Mouse (Mus musculus) kidney, embryonic 16.5 days (tissue): Measurements from ENCODE around the gene Sipa1l3. TPM values are rescaled to one million over a fixed set of nuclear protein-coding genes. Genes with fewer than 3 reads are reported as not detected.
A peak's percentile ranks its signal among the peaks of the same experiment; 100 is the strongest.

Source experiments
- ATAC-seq: fragments of 200-750 bp; cut with Nextera tagmentation; 2 replicates; pipeline ENCODE4 v1.8.0; 2017; ENCODE audit warnings: moderate TSS enrichment; ENCODE audit not compliant: low FRiP score, low TSS enrichment
- H3K27ac ChIP-seq: fragments of 300-500 bp; sonication (generic); 2 replicates; pipeline ENCODE4 v1.5.1; 2014; ENCODE audit warnings: low read length
- H3K27me3 ChIP-seq: fragments of 300-500 bp; sonication (generic); 2 replicates; pipeline ENCODE4 v1.6.1; 2014; ENCODE audit warnings: low read length, control low read depth, mixed read lengths; ENCODE audit not compliant: insufficient read depth
- H3K36me3 ChIP-seq: fragments of 300-500 bp; sonication (generic); 2 replicates; pipeline ENCODE4 v1.6.1; 2014; ENCODE audit warnings: low read length, control low read depth, mixed read lengths; ENCODE audit not compliant: insufficient read depth
- H3K4me1 ChIP-seq: fragments of 300-500 bp; sonication (generic); 2 replicates; pipeline ENCODE4 v1.6.1; 2014; ENCODE audit warnings: low read length, control low read depth, mixed read lengths; ENCODE audit not compliant: insufficient read depth
- H3K4me2 ChIP-seq: fragments of 300-500 bp; sonication (generic); replicated peaks from 2 replicates; pipeline ENCODE4 v1.6.1; 2014; ENCODE audit warnings: low read depth, low read length
- H3K4me3 ChIP-seq: fragments of 300-500 bp; sonication (generic); 2 replicates; pipeline ENCODE4 v1.5.1; 2014; ENCODE audit warnings: mild to moderate bottlenecking, low read length
- H3K9ac ChIP-seq: fragments of 300-500 bp; sonication (generic); replicated peaks from 2 replicates; pipeline ENCODE4 v1.6.1; 2014; ENCODE audit warnings: low read length
- H3K9me3 ChIP-seq: fragments of 300-500 bp; sonication (generic); 2 replicates; pipeline ENCODE4 v1.6.1; 2016; ENCODE audit warnings: low read length, control low read depth
- WGBS: fragments of 180-500 bp; shearing (Covaris S2); extraction: QIAGEN DNeasy Blood & Tissue Kit; methylation state at CpG from one replicate; pipeline ENCODE4 v1.1.7; 2014; 5-methylcytosine and 5-hydroxymethylcytosine counted together
- polyA plus RNA-seq: library from polyadenylated mRNA; unstranded; fragments of >200 nt; fragmentation: Nextera tagmentation; extraction: Ambion mirVana; gene quantifications from 2 replicates; pipeline ENCODE4 v1.2.1, GENCODE M21; 2015

The Sipa1l3 gene
- polyA plus RNA-seq, 1 experiment from 2014 or later, result 15.8 TPM

- Histone ChIP-seq H3K4me3 (no peak overlapping the region), H3K4me2 (no peak overlapping the region), H3K27ac (no peak overlapping the region), H3K4me1 (peaks cover 33% of the 10 kb centered on the region), H3K36me3 (no peaks in the 10 kb centered on the region), H3K27me3 (peaks cover 26% of the 10 kb centered on the region), H3K9me3 (no peaks in the 10 kb centered on the region), H3K9ac (no peak overlapping the region)
- ATAC-seq, result no peak
- WGBS, result 17% methylated on average over 9 of the region's 9 CpGs
These were observed 205.4 kb downstream of the Sipa1l3 start for GRCm38 (mm10) chr7:29313051-29313450.

GRCm38 (mm10) chr7:29309749-29310148 lies 208.7 kb downstream of the Sipa1l3 start:
- Histone ChIP-seq H3K9ac (peak overlapping the region; percentile 62), H3K4me1 (peaks cover 29% of the 10 kb centered on the region), H3K27ac (no peak overlapping the region)

GRCm38 (mm10) chr7:29309221-29309721 lies 209.2 kb downstream of the Sipa1l3 start:
- peak overlapping the region; percentile 75 for H3K4me2 ChIP-seq
- H3K4me1 ChIP-seq, result peaks cover 34% of the 10 kb centered on the region
- ATAC-seq, result no peak
- no peak overlapping the region for H3K27ac ChIP-seq
- no peaks in the 10 kb centered on the region for H3K36me3 ChIP-seq
- H3K4me3 ChIP-seq, result peak overlapping the region; percentile 50
- no peaks in the 10 kb centered on the region for H3K9me3 ChIP-seq
- peaks cover 49% of the 10 kb centered on the region for H3K27me3 ChIP-seq
- WGBS, result under 1% methylated on average over 36 of the region's 36 CpGs
- peak overlapping the region; percentile 62 for H3K9ac ChIP-seq

More at GRCm38 (mm10) chr7:29309749-29310148, 208.7 kb downstream of the Sipa1l3 start:
- Histone ChIP-seq H3K9me3 (no peaks in the 10 kb centered on the region), H3K4me3 (peak overlapping the region; percentile 50), H3K4me2 (peak overlapping the region; percentile 75), H3K27me3 (peaks cover 44% of the 10 kb centered on the region), H3K36me3 (no peaks in the 10 kb centered on the region)
- no peak for ATAC-seq
- WGBS, result 3% methylated on average over 5 of the region's 5 CpGs

GRCm38 (mm10) chr7:29307350-29308104 lies 210.9 kb downstream of the Sipa1l3 start:
- Histone ChIP-seq H3K9ac (peak overlapping the region; percentile 66), H3K4me2 (peak overlapping the region; percentile 97), H3K4me3 (peak overlapping the region; percentile 76), H3K27me3 (peaks cover 57% of the 10 kb centered on the region), H3K4me1 (peaks cover 42% of the 10 kb centered on the region), H3K36me3 (no peaks in the 10 kb centered on the region), H3K9me3 (no peaks in the 10 kb centered on the region), H3K27ac (no peak overlapping the region)
- 2% methylated on average over 42 of the region's 42 CpGs for WGBS
- ATAC-seq, result peak; percentile 86

- Histone ChIP-seq H3K4me3 (no peak overlapping the region), H3K36me3 (no peaks in the 10 kb centered on the region), H3K27me3 (peaks cover 57% of the 10 kb centered on the region), H3K4me1 (peaks cover 42% of the 10 kb centered on the region), H3K4me2 (no peak overlapping the region), H3K9ac (no peak overlapping the region), H3K9me3 (no peaks in the 10 kb centered on the region), H3K27ac (no peak overlapping the region)
- no peak for ATAC-seq
- 32% methylated on average over 7 of the region's 7 CpGs for WGBS
These were observed 211.8 kb downstream of the Sipa1l3 start for GRCm38 (mm10) chr7:29306619-29307018.

GRCm38 (mm10) chr7:29306108-29306507 lies 212.3 kb downstream of the Sipa1l3 start:
- 50% methylated on average over 7 of the region's 7 CpGs for WGBS
- Histone ChIP-seq H3K9me3 (no peaks in the 10 kb centered on the region), H3K27ac (no peak overlapping the region), H3K27me3 (peaks cover 57% of the 10 kb centered on the region), H3K4me2 (no peak overlapping the region), H3K9ac (no peak overlapping the region), H3K36me3 (no peaks in the 10 kb centered on the region), H3K4me3 (no peak overlapping the region), H3K4me1 (peaks cover 42% of the 10 kb centered on the region)
- ATAC-seq, result no peak

DNA sequence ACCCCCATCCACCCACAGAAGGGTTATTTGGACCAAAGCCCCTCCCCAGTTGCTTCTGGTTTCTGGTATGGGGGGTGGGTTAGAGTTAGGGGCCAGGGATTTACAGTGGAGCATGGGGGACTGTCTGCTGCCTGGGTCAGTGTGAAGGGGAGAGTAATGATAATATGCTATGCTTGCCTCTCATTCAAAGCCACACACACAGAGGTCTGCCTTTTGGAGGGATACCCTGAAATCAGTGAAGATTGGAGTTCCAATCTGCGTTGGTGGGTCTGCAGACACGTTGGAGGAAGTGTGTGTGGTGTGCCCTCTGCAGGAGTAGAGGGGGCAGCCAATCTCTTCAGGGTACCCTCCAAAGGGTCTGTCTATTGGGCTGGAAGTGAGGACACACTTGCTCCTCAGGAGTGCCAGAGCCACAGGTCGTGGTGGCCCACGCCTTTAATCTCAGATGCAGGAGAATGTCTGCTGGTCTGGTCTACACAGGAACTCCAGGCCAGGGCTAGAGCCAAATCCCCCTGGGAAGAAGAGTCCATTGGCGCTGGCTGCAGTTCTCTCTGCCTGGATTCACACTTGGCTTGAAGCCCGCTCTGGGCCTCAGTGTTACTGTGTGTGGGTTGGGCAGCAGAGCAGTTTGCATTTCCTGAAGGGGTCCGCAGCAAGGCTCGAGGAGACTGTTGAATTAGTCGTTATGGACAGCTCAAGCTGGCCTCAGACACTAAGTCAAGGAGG lies 213.0 kb downstream of the Sipa1l3 start:
- peak overlapping the region; percentile 98 for H3K4me2 ChIP-seq
- H3K9me3 ChIP-seq, result no peaks in the 10 kb centered on the region
- H3K4me1 ChIP-seq, result peaks cover 42% of the 10 kb centered on the region
- H3K4me3 ChIP-seq, result peak overlapping the region; percentile 56
- no peak for ATAC-seq
- 27% methylated on average over 9 of the region's 9 CpGs for WGBS
- H3K36me3 ChIP-seq, result no peaks in the 10 kb centered on the region
- no peak overlapping the region for H3K27ac ChIP-seq
- H3K27me3 ChIP-seq, result peaks cover 51% of the 10 kb centered on the region
- H3K9ac ChIP-seq, result peak overlapping the region; percentile 69; the same call in 1 of the 2 replicates

- H3K36me3 ChIP-seq, result no peaks in the 10 kb centered on the region
- no peak overlapping the region for H3K27ac ChIP-seq
- peak overlapping the region; percentile 98 for H3K4me2 ChIP-seq
- under 1% methylated on average over 48 of the region's 48 CpGs for WGBS
- no peak for ATAC-seq
- H3K9ac ChIP-seq, result peak overlapping the region; percentile 69
- peaks cover 41% of the 10 kb centered on the region for H3K4me1 ChIP-seq
- H3K4me3 ChIP-seq, result peak overlapping the region; percentile 56
- peaks cover 44% of the 10 kb centered on the region for H3K27me3 ChIP-seq
- H3K9me3 ChIP-seq, result no peaks in the 10 kb centered on the region
These were observed 213.8 kb downstream of the Sipa1l3 start for GRCm38 (mm10) chr7:29304463-29305262.

DNA sequence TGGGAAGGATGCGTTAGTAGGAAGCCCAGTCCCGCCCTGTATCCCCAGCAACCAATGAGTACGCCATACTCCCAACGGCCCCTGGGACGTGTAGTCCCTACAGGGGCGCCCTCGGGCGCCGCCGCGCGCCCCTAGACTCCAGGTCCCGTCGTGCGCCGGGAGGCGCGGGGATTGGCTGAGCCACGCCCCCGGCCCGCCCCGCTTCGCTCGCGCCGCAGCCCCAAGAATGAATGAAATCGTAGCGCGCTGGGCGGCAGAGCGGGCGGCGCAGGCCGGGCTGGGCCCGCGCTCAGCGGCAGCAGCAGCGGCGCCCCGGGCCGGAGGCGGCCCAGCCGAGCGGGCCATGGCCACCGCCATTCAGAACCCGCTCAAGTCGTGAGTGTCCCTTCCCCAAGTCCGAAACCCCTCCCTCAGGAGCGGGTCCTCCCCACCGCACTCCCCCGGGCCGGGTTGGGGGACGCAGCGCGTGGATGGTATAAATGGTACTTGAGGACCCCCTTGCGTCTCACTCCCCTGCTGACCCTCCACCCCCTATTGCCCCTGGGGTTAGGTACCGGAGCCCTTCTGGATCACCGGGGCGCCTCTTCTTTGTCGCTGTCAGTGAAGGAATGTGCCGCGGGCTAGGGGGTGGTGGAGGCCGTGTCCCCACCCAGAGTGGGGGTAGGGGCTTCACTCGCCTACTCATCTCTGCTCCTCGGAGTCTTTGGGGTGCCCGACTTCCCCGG lies 214.5 kb downstream of the Sipa1l3 start, which contains the start of gene Dpf1:
TSS of gene Dpf1 (plus strand) at position 214 of the 725 bp plus-strand sequence.
- H3K27me3 ChIP-seq, result peaks cover 40% of the 10 kb centered on the region
- peak within 1 kb of the TSS; percentile 98 for H3K4me2 ChIP-seq
- peaks cover 33% of the 10 kb centered on the region for H3K4me1 ChIP-seq
- H3K9ac ChIP-seq, result peak within 1 kb of the TSS; percentile 69
- no peaks in the 10 kb centered on the region for H3K36me3 ChIP-seq
- no peaks in the 10 kb centered on the region for H3K9me3 ChIP-seq
- ATAC-seq, result peak; percentile 86
- peak within 1 kb of the TSS; percentile 56 for H3K4me3 ChIP-seq
- WGBS, result 0% methylated on average over 47 of the region's 67 CpGs
- no peak within 1 kb of the TSS for H3K27ac ChIP-seq
